Mouse (Mus musculus) Patski (cell line): ENCODE measurements around the gene Ntng1. TPM values are rescaled to one million over a fixed set of nuclear protein-coding genes. Genes with fewer than 3 reads are reported as not detected.
"Not testable (repeated sequence)": the region's sequence is repeated elsewhere in the genome, so short reads cannot be mapped to it uniquely, and the experiment has no call there.

Experiments used
- ATAC-seq: fragments of 100-300 bp; one replicate; pipeline ENCODE4 v1.8.0; 2021
- CTCF ChIA-PET: fragments of 350-600 bp; sonication (Branson Sonifier 250); formaldehyde crosslinking; loops from one replicate; lab custom pipeline; 2022; ENCODE audit warnings: inconsistent platforms; lab: Charles Lee
- POLR2A ChIA-PET: fragments of 350-600 bp; sonication (Branson Sonifier 250); formaldehyde crosslinking; loops from one replicate; lab custom pipeline; 2022; ENCODE audit warnings: antibody characterized with exemption, inconsistent platforms; lab: Charles Lee
- DNase-seq: peaks from one replicate; pipeline ENCODE4 v3.0.0-alpha.2; 2011; ENCODE audit warnings: low read depth, low spot score
- H3K27me3 ChIP-seq: fragments of 371-371 bp; one replicate; pipeline ENCODE4 v1.5.1; 2021
- CTCF ChIP-seq: fragments of 100-300 bp; IDR thresholded peaks from one replicate; pipeline ENCODE4 v1.5.1; 2021
- in situ Hi-C: fragments of 300-500 bp; cut with MboI; formaldehyde crosslinking; loops from 3 replicates; pipeline ENCODE4 v1.11.1; 2018; ENCODE audit warnings: low pct_unique_long_range_greater_than_20kb, mixed read lengths
- polyA plus RNA-seq: library from polyadenylated mRNA; unstranded; gene quantifications from one replicate; pipeline ENCODE4 v1.2.3, GENCODE M21; 2021

Gene Ntng1
- polyA plus RNA-seq, 1 experiment from 2014 or later, result 4.4 TPM

GRCm38 (mm10) chr3:109803616-109804015, 340.2 kb downstream of the Ntng1 start:
- in situ Hi-C loops, result no loop called here
- peak; percentile 62 for ATAC-seq
- TF ChIP-seq CTCF, result no peak
- DNase-seq, result peak; percentile 35
- CTCF ChIA-PET, result interaction anchor here (0.7 kb wide), 1 partner anchor 9 kb away, joined by 3 read pairs; no protein-coding TSS in a partner anchor
- POLR2A ChIA-PET, result no interaction called here
- H3K27me3 ChIP-seq, result no peaks in the 10 kb centered on the region

- H3K27me3 ChIP-seq, result no peaks in the 10 kb centered on the region
- DNase-seq (no peak), ATAC-seq (no peak)
- no peak for TF ChIP-seq CTCF
- POLR2A ChIA-PET, result no interaction called here
- in situ Hi-C loops, result no loop called here
- CTCF ChIA-PET, result interaction anchor here (1.1 to 2.0 kb wide), 2 partner anchors 18 to 329 kb away, joined by 3 to 8 read pairs; no protein-coding TSS in a partner anchor
These were observed 346.5 kb downstream of the Ntng1 start for GRCm38 (mm10) chr3:109797354-109797753.

GRCm38 (mm10) chr3:109783231-109783630, 360.6 kb downstream of the Ntng1 start:
- ChIA-PET POLR2A (interaction anchor here (0.6 kb wide), 3 partner anchors 71 to 338 kb away, joined by 3 to 4 read pairs (median 3); no protein-coding TSS in a partner anchor), CTCF (interaction anchor here (0.8 to 1.5 kb wide), 2 partner anchors 9 to 10 kb away, joined by 3 to 4 read pairs; no protein-coding TSS in a partner anchor)
- H3K27me3 ChIP-seq, result no peaks in the 10 kb centered on the region
- in situ Hi-C loops, result no loop called here
- DNase-seq (no peak), ATAC-seq (no peak)
- no peak for TF ChIP-seq CTCF

- DNase-seq (no peak), ATAC-seq (no peak)
- TF ChIP-seq CTCF, result peak; percentile 50
- ChIA-PET CTCF (interaction anchor here (0.9 to 1.9 kb wide), 3 partner anchors 9 to 10 kb away, joined by 3 to 5 read pairs (median 5); no protein-coding TSS in a partner anchor), POLR2A (interaction anchor here (0.6 kb wide), 1 partner anchor 72 kb away, joined by 4 read pairs; no protein-coding TSS in a partner anchor)
- H3K27me3 ChIP-seq, result no peaks in the 10 kb centered on the region
- in situ Hi-C loops, result no loop called here
These were observed 361.4 kb downstream of the Ntng1 start for GRCm38 (mm10) chr3:109782289-109782951.

GRCm38 (mm10) chr3:109781917-109782288, 361.9 kb downstream of the Ntng1 start:
- H3K27me3 ChIP-seq, result no peaks in the 10 kb centered on the region
- in situ Hi-C loops, result no loop called here
- DNase-seq (no peak), ATAC-seq (no peak)
- TF ChIP-seq CTCF, result no peak
- POLR2A ChIA-PET, result no interaction called here
- CTCF ChIA-PET, result interaction anchor here (1.2 to 1.9 kb wide), 2 partner anchors 9 to 11 kb away, joined by 3 to 5 read pairs; no protein-coding TSS in a partner anchor

- no peak for DNase-seq
- no peak for TF ChIP-seq CTCF
- CTCF ChIA-PET, result interaction anchor here (1.2 kb wide), 1 partner anchor 53 kb away, joined by 3 read pairs; no protein-coding TSS in a partner anchor
- H3K27me3 ChIP-seq, result no peaks in the 10 kb centered on the region
- in situ Hi-C loops, result no loop called here
- POLR2A ChIA-PET, result no interaction called here
- no peak for ATAC-seq
These were observed 368.6 kb downstream of the Ntng1 start for GRCm38 (mm10) chr3:109775200-109775599.

GRCm38 (mm10) chr3:109772120-109772519, 371.7 kb downstream of the Ntng1 start:
- ChIA-PET CTCF (interaction anchor here (0.8 to 2.0 kb wide), 3 partner anchors 10 to 16 kb away, joined by 3 to 6 read pairs (median 5); no protein-coding TSS in a partner anchor), POLR2A (no interaction called here)
- ATAC-seq, result no peak
- in situ Hi-C loops, result no loop called here
- H3K27me3 ChIP-seq, result no peaks in the 10 kb centered on the region
- no peak for TF ChIP-seq CTCF
- no peak for DNase-seq

- CTCF ChIA-PET, result no interaction called here
- H3K27me3 ChIP-seq, result no peaks in the 10 kb centered on the region
- in situ Hi-C loops, result no loop called here
- DNase-seq (no peak), ATAC-seq (no peak)
- TF ChIP-seq CTCF, result no peak
- POLR2A ChIA-PET, result no interaction called here
These were observed 376.9 kb downstream of the Ntng1 start for GRCm38 (mm10) chr3:109766939-109767338.

- DNase-seq (no peak), ATAC-seq (no peak)
- H3K27me3 ChIP-seq, result no peaks in the 10 kb centered on the region
- in situ Hi-C loops, result no loop called here
- ChIA-PET POLR2A (no interaction called here), CTCF (no interaction called here)
- no peak for TF ChIP-seq CTCF
These were observed 378.2 kb downstream of the Ntng1 start for GRCm38 (mm10) chr3:109765608-109766007.

GRCm38 (mm10) chr3:109765141-109765540, 378.7 kb downstream of the Ntng1 start:
- ChIA-PET CTCF (interaction anchor here (1.5 kb wide), 1 partner anchor 8 kb away, joined by 3 read pairs; no protein-coding TSS in a partner anchor), POLR2A (no interaction called here)
- no peaks in the 10 kb centered on the region for H3K27me3 ChIP-seq
- in situ Hi-C loops, result no loop called here
- ATAC-seq (peak; percentile 50), DNase-seq (peak; percentile 25)
- TF ChIP-seq CTCF, result no peak

- TF ChIP-seq CTCF, result no peak
- no peaks in the 10 kb centered on the region for H3K27me3 ChIP-seq
- ChIA-PET POLR2A (no interaction called here), CTCF (interaction anchor here (0.6 kb wide), 1 partner anchor 40 kb away, joined by 3 read pairs; no protein-coding TSS in a partner anchor)
- ATAC-seq, result no peak
- no peak for DNase-seq
- in situ Hi-C loops, result no loop called here
These were observed 387.4 kb downstream of the Ntng1 start for GRCm38 (mm10) chr3:109756426-109756825.

- CTCF ChIA-PET, DNase-seq, POLR2A ChIA-PET, H3K27me3 ChIP-seq, ATAC-seq: not testable (repeated sequence)
- in situ Hi-C loops, result loop anchor here (25.0 kb wide), 1 partner anchor 1315 kb away; no protein-coding TSS in a partner anchor
These were observed 396.2 kb downstream of the Ntng1 start for GRCm38 (mm10) chr3:109747593-109747992.
